Mouse (Mus musculus): ENCODE measurements around the gene Ghdc.

Ghdc gene

DNA sequence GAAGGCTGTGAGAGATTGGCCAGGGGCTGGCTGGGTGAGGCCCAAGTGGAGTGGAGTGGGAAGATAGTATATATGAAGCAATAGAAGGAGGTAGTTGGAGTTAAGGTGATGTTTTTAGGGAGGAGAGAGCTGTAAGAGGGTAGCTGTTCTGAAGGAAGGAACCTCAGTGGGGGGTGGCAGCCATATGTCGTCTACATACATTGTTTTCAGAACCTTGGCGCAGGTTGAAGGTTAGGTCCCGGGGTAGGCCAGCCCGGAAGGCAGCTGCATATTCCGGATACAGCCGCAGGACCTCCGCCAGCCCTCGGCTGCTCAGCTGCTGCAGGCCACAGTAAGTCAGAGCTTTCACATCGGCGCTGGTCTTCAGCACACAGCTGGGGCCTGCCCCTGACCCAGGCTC lies 24.2 kb downstream of the Ghdc start:
- no peak for DNase-seq (ENCODE audit: inconsistent ontology term)

DNA sequence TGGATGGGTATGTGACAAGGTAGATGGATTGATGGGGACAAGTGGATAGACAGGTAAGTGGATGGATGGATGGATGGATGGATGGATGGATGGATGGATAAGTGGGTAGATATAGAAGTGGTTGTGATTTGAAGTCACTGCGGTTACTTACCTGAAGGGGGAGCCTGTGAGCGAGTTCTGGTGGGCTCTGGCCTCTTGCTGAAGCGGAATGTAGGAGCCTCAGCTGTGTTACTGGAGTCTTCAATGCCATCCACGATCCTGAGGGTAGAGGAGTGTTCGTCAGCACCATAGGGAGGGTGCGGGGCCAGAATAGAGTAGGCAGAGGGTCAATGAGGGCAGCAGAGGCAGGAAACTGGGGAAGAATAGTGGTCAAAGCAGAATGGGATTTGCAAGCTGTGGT lies 25.7 kb downstream of the Ghdc start:
- no peak for DNase-seq (ENCODE audit: inconsistent ontology term)

GRCm38 (mm10) chr11:100741348-100741747 lies 29.4 kb downstream of the Ghdc start:
- DNase-seq (ENCODE audit: inconsistent ontology term), result no peak

- no peak for DNase-seq (ENCODE audit: inconsistent ontology term)
Measured at GRCm38 (mm10) chr11:100738749-100739148, 32.0 kb downstream of the Ghdc start.

DNA sequence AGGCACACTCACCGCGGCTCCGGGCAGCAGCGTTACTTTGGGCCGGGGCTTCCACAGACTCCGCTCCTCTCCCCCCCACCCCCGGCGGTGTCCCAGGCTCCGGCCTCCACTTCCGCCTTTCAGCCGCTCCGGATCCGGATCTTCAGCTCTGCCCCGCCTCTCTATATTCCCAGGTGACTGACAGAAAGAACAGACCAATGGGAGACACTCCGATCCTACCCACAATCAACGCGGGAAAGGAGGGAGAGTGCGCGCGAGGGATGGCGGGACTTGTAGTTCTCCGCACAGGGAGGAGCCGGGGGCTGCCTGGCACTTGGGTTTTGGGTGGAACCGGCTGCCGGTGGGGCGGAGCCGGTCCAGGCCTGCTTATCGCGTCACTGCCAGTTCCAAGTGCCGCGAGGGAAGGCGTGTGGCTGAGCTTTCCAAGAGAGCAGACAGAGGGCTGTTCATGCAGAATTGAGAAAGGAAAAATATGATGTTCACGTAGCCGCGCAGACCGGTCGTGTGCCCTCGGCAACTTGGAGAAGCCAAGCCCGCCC lies 32.6 kb downstream of the Ghdc start, which contains the start of gene Rab5c:
Gene Rab5c, minus strand, starts transcription at position 150 of the 539 bp plus-strand sequence.
- peak; percentile 100 for DNase-seq (ENCODE audit: inconsistent ontology term)

DNA sequence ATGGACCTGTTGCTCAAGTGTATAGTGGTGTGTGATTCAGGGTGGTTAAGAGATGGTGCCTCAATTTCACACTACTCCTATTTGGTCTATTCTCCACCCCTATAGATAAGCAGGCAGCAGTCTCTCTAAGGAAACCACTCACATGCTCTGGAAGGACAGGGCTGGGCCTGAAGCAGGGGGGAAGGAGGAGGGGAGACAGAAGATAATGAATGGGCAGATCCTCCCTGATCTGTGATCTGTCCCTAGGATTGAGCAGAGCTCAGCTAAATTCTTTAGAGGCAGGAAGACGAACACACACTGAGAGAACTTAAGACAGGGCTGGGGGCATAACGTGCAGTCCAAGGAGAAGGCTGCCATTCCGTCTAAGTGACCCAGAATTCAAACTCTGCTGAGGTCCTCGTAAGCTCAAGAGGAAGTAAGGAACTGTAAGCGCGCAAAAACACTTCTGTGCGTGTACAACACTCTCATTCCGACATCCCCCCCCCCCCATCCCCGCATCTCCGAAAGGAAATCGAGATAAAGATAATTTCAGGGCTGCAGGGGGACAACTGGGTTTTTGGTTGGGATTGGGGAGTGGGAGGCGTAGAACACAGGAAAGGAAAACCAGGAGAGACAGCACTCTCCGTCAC lies 33.5 kb downstream of the Ghdc start:
- peak; percentile 30 for DNase-seq (ENCODE audit: inconsistent ontology term)

GRCm38 (mm10) chr11:100736746-100737080 lies 34.0 kb downstream of the Ghdc start:
- no peak for DNase-seq (ENCODE audit: inconsistent ontology term)

DNA sequence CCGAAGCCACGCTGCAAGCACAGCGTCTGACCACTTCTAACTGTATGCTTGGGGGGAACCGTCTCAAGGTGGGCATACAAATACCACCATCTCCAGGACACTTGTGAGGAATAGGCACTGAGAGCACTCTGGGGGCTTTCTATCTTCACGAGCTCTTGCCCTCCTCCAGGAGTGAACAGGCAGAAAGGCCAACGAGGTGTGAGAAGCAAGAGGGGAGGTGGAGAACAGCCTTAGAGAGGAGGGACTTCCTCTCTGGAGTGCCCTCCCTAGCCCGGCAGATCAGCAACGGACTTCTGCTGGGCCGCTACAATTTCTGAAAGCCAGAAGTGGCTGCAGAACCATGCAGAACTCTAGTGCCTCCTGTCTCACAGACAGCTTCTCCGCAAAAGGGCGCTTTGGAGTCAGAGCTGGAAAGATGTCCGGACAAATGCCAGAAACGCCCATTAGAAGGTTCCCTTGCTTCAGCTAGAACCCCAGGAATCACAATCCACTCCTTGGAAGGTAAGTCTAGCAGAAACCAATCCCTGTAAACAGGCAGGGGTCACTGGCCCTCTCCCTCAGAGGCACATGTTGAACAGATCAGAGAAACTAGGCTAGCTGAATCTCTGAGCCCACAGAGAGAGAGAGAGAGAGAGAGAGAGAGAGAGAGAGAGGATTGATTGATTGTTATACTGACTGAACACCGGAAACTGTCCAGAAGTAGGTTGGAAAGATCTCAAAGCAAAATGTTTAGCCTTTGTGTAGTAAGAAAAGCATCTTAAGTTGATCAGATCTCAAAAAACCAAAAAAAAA lies 34.6 kb downstream of the Ghdc start:
- no peak for DNase-seq (ENCODE audit: inconsistent ontology term)

GRCm38 (mm10) chr11:100735134-100735865 lies 35.5 kb downstream of the Ghdc start:
- no peak for DNase-seq (ENCODE audit: inconsistent ontology term)

- DNase-seq (ENCODE audit: inconsistent ontology term), result no peak
Measured at GRCm38 (mm10) chr11:100730477-100731205, 40.1 kb downstream of the Ghdc start.

DNA sequence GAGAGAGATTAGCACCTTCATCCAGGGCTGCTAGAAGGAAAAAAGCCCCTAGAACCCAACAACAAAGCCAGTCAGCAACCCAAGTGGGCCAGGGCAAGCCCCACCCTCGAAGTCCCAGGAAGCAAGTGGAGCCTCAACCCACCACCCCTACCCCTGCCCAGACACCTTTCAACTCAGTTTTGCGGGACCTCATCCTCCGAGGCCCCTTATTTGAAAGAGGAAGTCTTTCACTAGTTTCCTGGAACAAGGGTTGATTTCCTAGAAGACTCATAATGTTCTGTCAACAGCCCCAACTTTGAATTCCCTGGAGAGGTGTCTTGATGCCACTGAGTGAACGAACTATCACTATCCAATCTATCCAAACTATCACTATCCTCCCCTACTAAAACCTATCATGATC lies 40.8 kb downstream of the Ghdc start:
- DNase-seq (ENCODE audit: inconsistent ontology term), result no peak

- DNase-seq (ENCODE audit: inconsistent ontology term), result no peak
Measured at GRCm38 (mm10) chr11:100728601-100729000, 42.2 kb downstream of the Ghdc start.

DNA sequence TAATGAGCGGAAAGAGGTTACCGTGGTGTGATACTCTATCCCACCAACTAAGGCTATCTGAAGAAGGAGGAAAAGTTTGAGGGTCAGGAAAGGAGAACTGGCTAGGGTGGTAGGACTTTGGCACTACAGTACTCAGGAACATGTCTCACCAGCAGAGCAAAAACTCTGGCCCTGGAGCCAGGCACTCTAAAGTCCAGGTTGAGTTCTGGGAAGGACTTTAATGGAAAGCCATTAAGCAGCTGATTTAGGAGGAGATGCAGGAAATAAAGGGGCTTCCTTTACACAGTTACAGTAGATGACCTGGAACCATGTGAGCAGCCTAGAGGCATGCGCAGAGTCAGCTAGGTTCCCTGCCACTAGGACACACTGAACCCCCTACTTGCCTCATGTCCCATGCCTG lies 43.6 kb downstream of the Ghdc start:
- DNase-seq (ENCODE audit: inconsistent ontology term), result no peak

DNA sequence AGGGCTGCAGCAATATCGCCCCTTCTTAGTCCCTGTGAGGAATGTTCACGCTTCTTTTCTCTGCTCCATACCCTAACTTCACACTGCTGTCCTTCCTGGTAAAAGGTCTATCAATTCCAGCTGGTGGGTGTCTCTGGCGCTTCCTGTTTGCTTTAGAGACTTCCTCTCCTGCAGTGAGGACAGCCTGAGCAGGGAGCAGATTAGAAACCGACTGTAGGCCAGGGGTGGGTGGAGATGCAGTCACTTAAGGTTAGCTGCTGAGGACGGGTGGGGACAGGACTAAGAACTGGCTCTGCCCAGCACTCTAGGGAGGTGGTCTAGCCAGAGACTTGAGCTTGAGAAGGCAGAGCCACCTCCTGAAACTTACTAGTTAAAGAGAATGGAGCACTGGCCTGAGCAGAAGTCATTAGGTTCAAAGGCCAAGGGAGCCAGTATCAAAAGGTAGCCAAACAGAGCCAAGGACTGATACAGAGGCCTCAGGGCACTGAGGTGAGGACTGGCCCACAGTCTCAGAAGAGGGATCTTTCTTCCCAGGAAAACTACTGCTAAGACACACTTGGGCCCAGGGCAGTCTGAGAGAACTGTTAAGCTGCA lies 45.7 kb downstream of the Ghdc start:
- DNase-seq (ENCODE audit: inconsistent ontology term), result no peak

DNA sequence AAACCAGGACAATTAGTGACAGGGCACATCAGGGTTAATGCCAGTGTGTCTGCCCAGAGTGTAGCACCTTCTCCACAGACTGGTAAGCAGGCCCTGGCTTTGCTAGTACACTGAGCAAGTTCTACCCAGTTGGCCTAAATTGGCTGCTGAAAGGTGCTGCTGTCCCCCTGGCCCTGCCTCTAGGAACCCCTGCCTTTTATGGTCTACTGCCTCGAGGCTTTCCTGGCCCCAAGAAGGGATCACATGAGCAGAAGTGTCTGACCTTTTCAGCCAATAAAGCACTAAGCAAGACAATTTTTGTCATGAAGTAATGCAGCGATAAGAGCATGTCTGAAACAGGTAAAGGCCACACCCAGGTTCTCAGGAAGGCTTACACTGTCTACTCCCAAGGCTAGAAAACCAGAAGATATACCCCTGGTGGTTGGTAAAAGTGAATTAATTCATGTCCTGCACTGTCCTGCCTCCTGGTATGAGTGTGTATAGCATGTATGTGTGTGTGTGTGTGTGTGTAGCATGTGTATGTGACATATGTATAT lies 48.2 kb downstream of the Ghdc start:
- DNase-seq (ENCODE audit: inconsistent ontology term), result no peak

DNA sequence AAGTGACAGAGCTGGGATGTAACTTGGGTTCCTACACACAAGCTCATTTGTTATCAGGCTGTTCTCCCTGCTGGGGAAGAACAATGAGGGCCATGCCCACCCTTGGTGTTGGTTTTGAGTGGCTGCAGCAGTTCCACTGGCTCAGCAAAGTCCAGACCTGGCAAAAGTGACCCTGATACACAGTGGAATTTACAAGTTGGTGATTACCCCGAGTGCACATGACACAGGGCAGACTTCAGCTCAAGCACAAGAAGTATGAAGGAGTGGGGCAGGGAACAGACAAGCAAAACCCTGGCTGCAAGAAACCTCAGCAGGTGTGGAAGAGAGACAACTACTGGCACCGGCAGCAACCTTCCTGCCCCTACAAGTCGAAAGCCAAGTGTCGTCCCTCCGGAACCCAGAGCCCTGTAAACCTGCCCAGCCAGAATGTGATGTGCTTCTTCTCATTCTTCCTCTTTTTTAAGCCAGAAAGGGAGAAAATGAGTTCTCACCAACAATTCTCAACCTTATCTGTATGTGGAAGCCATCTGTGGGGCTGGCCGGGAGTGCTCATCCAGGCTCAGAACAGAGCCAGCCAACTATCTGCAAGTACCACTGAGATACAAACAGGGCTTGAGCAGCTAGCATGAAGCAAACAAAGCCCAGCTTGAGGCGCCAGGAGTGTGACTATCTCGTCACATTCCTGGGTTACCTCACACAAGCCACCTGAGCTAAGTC lies 48.8 kb downstream of the Ghdc start:
- peak; percentile 56 for DNase-seq (ENCODE audit: inconsistent ontology term)

GRCm38 (mm10) chr11:100721254-100721653 lies 49.5 kb downstream of the Ghdc start:
- DNase-seq (ENCODE audit: inconsistent ontology term), result peak; percentile 28

- peak; percentile 57 for DNase-seq (ENCODE audit: inconsistent ontology term)
Measured at GRCm38 (mm10) chr11:100720345-100720744, 50.4 kb downstream of the Ghdc start.

GRCm38 (mm10) chr11:100719893-100720292 lies 50.9 kb downstream of the Ghdc start:
- DNase-seq (ENCODE audit: inconsistent ontology term), result no peak

DNA sequence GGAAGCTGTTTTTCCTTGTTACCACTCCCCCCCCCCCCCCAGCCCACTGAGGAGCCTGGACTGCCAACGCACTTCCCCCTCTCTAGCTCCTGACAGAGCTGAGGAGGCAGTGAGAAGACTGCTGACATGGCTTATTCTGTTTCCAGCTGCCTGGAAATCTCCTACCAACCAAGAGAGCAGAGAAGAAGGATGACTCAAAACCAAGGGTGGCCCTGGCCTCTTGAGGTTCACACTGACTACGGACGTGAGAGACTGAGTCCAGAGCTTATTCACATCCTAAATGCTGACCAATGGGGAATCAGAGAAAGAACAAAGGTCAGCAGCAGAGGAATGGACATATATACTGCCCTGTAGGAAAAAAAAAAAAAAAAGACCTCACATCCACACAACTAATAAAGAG lies 51.4 kb downstream of the Ghdc start:
- no peak for DNase-seq (ENCODE audit: inconsistent ontology term)
